Mouse (Mus musculus) liver, postnatal 0 days (tissue): ENCODE results near the gene Acadvl. TPM values are rescaled to one million over a fixed set of nuclear protein-coding genes. Genes with fewer than 3 reads are reported as not detected.
A peak's percentile ranks its signal among the peaks of the same experiment; 100 is the strongest.

Experiments
- ATAC-seq: fragments of 200-750 bp; cut with Nextera tagmentation; 2 replicates; pipeline ENCODE4 v1.8.0; 2017; ENCODE audit warnings: mild to moderate bottlenecking, moderate library complexity
- DNase-seq: peaks from one replicate; pipeline ENCODE4 v3.0.0-alpha.2; 2016
- H3K27ac ChIP-seq: fragments of 300-500 bp; sonication (generic); 2 replicates; pipeline ENCODE4 v1.5.1; 2014; ENCODE audit warnings: antibody characterized with exemption, moderate library complexity, mild to moderate bottlenecking, low read depth
- H3K27me3 ChIP-seq: fragments of 300-500 bp; sonication (generic); 2 replicates; pipeline ENCODE4 v1.6.1; 2014; ENCODE audit warnings: low read length, control low read depth, mixed read lengths; ENCODE audit not compliant: insufficient read depth
- H3K36me3 ChIP-seq: fragments of 300-500 bp; sonication (generic); replicated peaks from 2 replicates; pipeline ENCODE4 v1.6.1; 2014; ENCODE audit warnings: mild to moderate bottlenecking, control low read depth, low read length, moderate library complexity, mixed read lengths; ENCODE audit not compliant: insufficient read depth
- H3K4me1 ChIP-seq: fragments of 300-500 bp; sonication (generic); 2 replicates; pipeline ENCODE4 v1.6.1; 2014; ENCODE audit warnings: antibody characterized with exemption, mild to moderate bottlenecking, control low read depth; ENCODE audit not compliant: insufficient read depth
- H3K4me2 ChIP-seq: fragments of 300-500 bp; sonication (generic); 2 replicates; pipeline ENCODE4 v1.6.1; 2014; ENCODE audit warnings: low read depth, mild to moderate bottlenecking, low read length, moderate library complexity, mixed read lengths
- H3K4me3 ChIP-seq: fragments of 300-500 bp; sonication (generic); 2 replicates; pipeline ENCODE4 v1.5.1; 2014; ENCODE audit warnings: low read depth, low read length
- H3K9ac ChIP-seq: fragments of 300-500 bp; sonication (generic); replicated peaks from 2 replicates; pipeline ENCODE4 v1.6.1; 2014; ENCODE audit warnings: mild to moderate bottlenecking, moderate library complexity
- H3K9me3 ChIP-seq: fragments of 300-500 bp; sonication (generic); 2 replicates; pipeline ENCODE4 v1.6.1; 2016; ENCODE audit warnings: mild to moderate bottlenecking, control low read depth, low read length, mixed read lengths
- CTCF ChIP-seq: sonication (generic); IDR thresholded peaks from 2 replicates; pipeline ENCODE4 v1.5.1; 2016; ENCODE audit warnings: antibody characterized with exemption, low read depth
- EP300 ChIP-seq: IDR thresholded peaks from 2 replicates; pipeline ENCODE4 v1.6.1; 2016; ENCODE audit warnings: antibody characterized with exemption, low read depth, mild to moderate bottlenecking
- WGBS: fragments of 180-500 bp; shearing (Covaris S2); extraction: QIAGEN DNeasy Blood & Tissue Kit; methylation state at CpG from one replicate; pipeline ENCODE4 v1.1.7; 2014; ENCODE audit not compliant: insufficient replicate concordance; 5-methylcytosine and 5-hydroxymethylcytosine counted together
- microRNA counts: library from miRNA; unstranded; fragments of <30 nt; microRNA quantifications from one replicate; lab custom pipeline; 2015
- microRNA-seq: library from miRNA; unstranded; fragments of <30 nt; microRNA quantifications from one replicate; pipeline ENCODE4, GENCODE M21; 2016
- polyA plus RNA-seq: library from polyadenylated mRNA; unstranded; fragments of >200 nt; fragmentation: Nextera tagmentation; extraction: Ambion mirVana; gene quantifications from 2 replicates; pipeline ENCODE4 v1.2.1, GENCODE M21; 2015

Acadvl gene
- polyA plus RNA-seq, 1 experiment from 2014 or later, result 367 TPM

- ATAC-seq, result no peak
- H3K27me3 ChIP-seq, result peaks cover 47% of the 10 kb centered on the region
These were observed 53.4 kb downstream of the Acadvl start for GRCm38 (mm10) chr11:69961841-69962240.

GRCm38 (mm10) chr11:69960616-69961015 is 54.6 kb downstream of the Acadvl start:
- no peak for ATAC-seq
- Histone ChIP-seq H3K27me3 (peaks cover 34% of the 10 kb centered on the region), H3K4me1 (0 out of 2 replicates have a peak, but pooled peaks cover 3% of the 10 kb centered on the region), H3K9me3 (no peaks in the 10 kb centered on the region), H3K9ac (no peak overlapping the region), H3K4me2 (no peak overlapping the region), H3K27ac (no peak overlapping the region), H3K36me3 (no peaks in the 10 kb centered on the region), H3K4me3 (no peak overlapping the region)
- DNase-seq, result peak; percentile 55
- TF ChIP-seq CTCF (peak; percentile 71), EP300 (no peak)
- WGBS, result 44% methylated on average over 5 of the region's 5 CpGs

More at GRCm38 (mm10) chr11:69961841-69962240, 53.4 kb downstream of the Acadvl start:
- no peak for TF ChIP-seq EP300
- Histone ChIP-seq H3K9me3 (no peaks in the 10 kb centered on the region), H3K27ac (no peak overlapping the region), H3K4me2 (no peak overlapping the region), H3K4me1 (peaks cover 15% of the 10 kb centered on the region), H3K4me3 (no peak overlapping the region), H3K9ac (no peak overlapping the region), H3K36me3 (no peaks in the 10 kb centered on the region)
- WGBS, result 14% methylated on average over 5 of the region's 5 CpGs
- DNase-seq, result no peak

MicroRNAs within 50 kb of the gene (microRNA counts, 519-probe panel; counts per million panel counts)
- not detected for microRNA mmu-miR-324-3p (lab: Ali Mortazavi, UCI)
- 3,344 counts per million, percentile 35 among the panel's probes with 10 or more counts for microRNA mmu-miR-324-5p (lab: Ali Mortazavi, UCI)

Small RNA genes lying within 50 kb of the gene (microRNA-seq; reads per million reads assigned to microRNA genes)
- not detected for gene Gm44349
- 2,256 reads per million, percentile 80 among the genes with 10 or more reads in this experiment for gene Mir324

Other genes starting within 250 kb of the Acadvl start
- gene Zbtb4, start 249.5 kb downstream of the Acadvl start, polyA plus RNA-seq, result 0.67 and 0.75 TPM in 2 replicates
- gene Chrnb1, start 219.5 kb downstream of the Acadvl start, polyA plus RNA-seq, result 0.73 and 0.76 TPM in 2 replicates
- gene Fgf11, start 213.6 kb downstream of the Acadvl start, polyA plus RNA-seq, result 0.04 and 0.07 TPM in 2 replicates
- gene Tmem102, start 209.8 kb downstream of the Acadvl start, polyA plus RNA-seq, result 4.4 and 4.8 TPM in 2 replicates
- gene Gm39566, start 200.1 kb downstream of the Acadvl start, polyA plus RNA-seq, result not detected in 2 replicates
- not detected in 2 replicates for gene Spem2, start 196.9 kb downstream of the Acadvl start, polyA plus RNA-seq
- gene Spem1, start 193.2 kb downstream of the Acadvl start, polyA plus RNA-seq, result not detected in 2 replicates
- gene Nlgn2, start 177.6 kb downstream of the Acadvl start, polyA plus RNA-seq, result 0.60 and 0.75 TPM in 2 replicates
- 412 and 418 TPM in 2 replicates for gene Tmem256, start 176.9 kb downstream of the Acadvl start, polyA plus RNA-seq
- gene Plscr3, start 169.0 kb downstream of the Acadvl start, polyA plus RNA-seq, result 20.8 and 23.1 TPM in 2 replicates
- 0.28 and 0.69 TPM in 2 replicates for gene Tnk1, start 156.7 kb downstream of the Acadvl start, polyA plus RNA-seq
- not detected in 2 replicates for gene Tmem95, start 137.4 kb downstream of the Acadvl start, polyA plus RNA-seq
- 0.92 and 0.95 TPM in 2 replicates for gene Kctd11, start 134.0 kb downstream of the Acadvl start, polyA plus RNA-seq
- 6.5 and 7.1 TPM in 2 replicates for gene Acap1, start 119.9 kb downstream of the Acadvl start, polyA plus RNA-seq
- gene 2810408A11Rik, start 114.4 kb downstream of the Acadvl start, polyA plus RNA-seq, result 0.90 and 1.2 TPM in 2 replicates
- 1.0 and 1.4 TPM in 2 replicates for gene Neurl4, start 114.3 kb downstream of the Acadvl start, polyA plus RNA-seq
- 46.1 and 48.9 TPM in 2 replicates for gene Gps2, start 101.5 kb downstream of the Acadvl start, polyA plus RNA-seq
- 872 and 914 TPM in 2 replicates for gene Eif5a, start 93.5 kb downstream of the Acadvl start, polyA plus RNA-seq
- not detected in 2 replicates for gene Ybx2, start 79.6 kb downstream of the Acadvl start, polyA plus RNA-seq
- gene Slc2a4, start 67.2 kb downstream of the Acadvl start, polyA plus RNA-seq, result 7.7 and 10.4 TPM in 2 replicates
- 4.1 and 4.4 TPM in 2 replicates for gene Cldn7, start 50.6 kb downstream of the Acadvl start, polyA plus RNA-seq
- 8.4 and 9.7 TPM in 2 replicates for gene Ctdnep1, start 34.3 kb downstream of the Acadvl start, polyA plus RNA-seq
- 40.6 and 42.9 TPM in 2 replicates for gene Elp5, start 32.9 kb downstream of the Acadvl start, polyA plus RNA-seq
- 305 and 324 TPM in 2 replicates for gene Gabarap, start 24.3 kb downstream of the Acadvl start, polyA plus RNA-seq
- 19.5 and 25.5 TPM in 2 replicates for gene Phf23, start 19.6 kb downstream of the Acadvl start, polyA plus RNA-seq
- gene Dvl2, start 14.8 kb downstream of the Acadvl start, polyA plus RNA-seq, result 2.7 and 3.4 TPM in 2 replicates
- 0.58 and 0.61 TPM in 2 replicates for gene Dlg4, start 1.5 kb upstream of the Acadvl start, polyA plus RNA-seq
- 458 and 462 TPM in 2 replicates for gene Asgr1, start 38.7 kb upstream of the Acadvl start, polyA plus RNA-seq
- 48.3 and 53.3 TPM in 2 replicates for gene Asgr2, start 77.2 kb upstream of the Acadvl start, polyA plus RNA-seq
- 1.5 TPM in 2 replicates for gene Mgl2, start 114.9 kb upstream of the Acadvl start, polyA plus RNA-seq
- gene Clec10a, start 140.8 kb upstream of the Acadvl start, polyA plus RNA-seq, result 0.46 and 0.81 TPM in 2 replicates
- 1.4 and 1.8 TPM in 2 replicates for gene Slc16a11, start 197.3 kb upstream of the Acadvl start, polyA plus RNA-seq
- gene Slc16a13, start 205.7 kb upstream of the Acadvl start, polyA plus RNA-seq, result 1.3 and 1.9 TPM in 2 replicates
- 1.4 and 1.8 TPM in 2 replicates for gene Bcl6b, start 214.4 kb upstream of the Acadvl start, polyA plus RNA-seq
- 48.9 and 55.2 TPM in 2 replicates for gene 0610010K14Rik, start 222.5 kb upstream of the Acadvl start, polyA plus RNA-seq
- 5.4 and 5.8 TPM in 2 replicates for gene Gm21988, start 224.4 kb upstream of the Acadvl start, polyA plus RNA-seq
- 241 TPM in 2 replicates for gene Rnasek, start 224.4 kb upstream of the Acadvl start, polyA plus RNA-seq
- 17.8 and 20.0 TPM in 2 replicates for gene Alox12, start 239.9 kb upstream of the Acadvl start, polyA plus RNA-seq